Mouse (Mus musculus): ENCODE measurements around the gene Gpn3.
A peak's percentile ranks its signal among the peaks of the same experiment; 100 is the strongest.

The Gpn3 gene

GRCm38 (mm10) chr5:122422071-122422964, 50.6 kb downstream of the Gpn3 start:
- peak; percentile 62 for DNase-seq (ENCODE audit: low read depth, low spot score)

- no peak for DNase-seq (ENCODE audit: low read depth, low spot score)
These were observed 51.4 kb downstream of the Gpn3 start for GRCm38 (mm10) chr5:122423083-122423482.

GRCm38 (mm10) chr5:122425550-122425949, 53.9 kb downstream of the Gpn3 start:
- no peak for DNase-seq (ENCODE audit: low read depth, low spot score)

- DNase-seq (ENCODE audit: low read depth, low spot score), result no peak
These were observed 58.5 kb downstream of the Gpn3 start for GRCm38 (mm10) chr5:122430036-122430775.

DNA sequence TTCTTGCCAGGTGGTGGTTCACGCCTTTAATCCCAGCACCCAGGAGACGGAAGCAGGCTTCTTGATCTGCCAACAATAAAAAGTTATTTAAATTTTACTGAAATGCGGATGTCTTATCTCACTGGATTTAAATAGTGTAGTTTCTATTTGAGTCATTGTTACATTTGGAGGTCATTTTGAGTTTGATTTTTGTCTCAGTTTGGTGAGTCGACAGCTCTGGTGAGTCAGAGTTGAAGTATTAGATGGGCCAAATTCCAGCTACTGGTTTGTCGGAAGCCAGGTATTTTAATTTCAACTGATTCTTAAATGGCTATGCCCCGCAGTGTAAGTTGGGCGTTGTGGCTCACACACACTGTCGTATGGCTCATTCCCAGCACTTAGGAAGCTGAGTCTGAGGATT, 59.5 kb downstream of the Gpn3 start:
- no peak for DNase-seq (ENCODE audit: low read depth, low spot score)
